Mouse (Mus musculus): ENCODE results near the gene Htt. TPM values are rescaled to one million over a fixed set of nuclear protein-coding genes. Genes with fewer than 3 reads are reported as not detected.

Gene Htt
- polyA plus RNA-seq, 1 experiment: 42.3 TPM

- no peaks in the 10 kb centered on the region for H3K9me3 ChIP-seq (replicated peaks; ENCODE audit: control insufficient read depth, insufficient read depth, low read length, poor library complexity, severe bottlenecking)
- H3K27ac ChIP-seq (ENCODE audit: insufficient read depth, low read length): no peak overlapping the region
- no peak overlapping the region for H3K9ac ChIP-seq (ENCODE audit: low read depth, poor library complexity, severe bottlenecking)
- no peaks in the 10 kb centered on the region for H3K36me3 ChIP-seq (ENCODE audit: control insufficient read depth, insufficient read depth, low read length, poor library complexity, severe bottlenecking)
- no peak overlapping the region for H3K4me3 ChIP-seq (ENCODE audit: low read depth, low read length)
- no peaks in the 10 kb centered on the region for H3K4me1 ChIP-seq (ENCODE audit: control insufficient read depth, insufficient read depth, low read length)
- TF ChIP-seq POLR2A (IDR thresholded peaks at IDR 0.05; ENCODE audit: insufficient read depth, low read length) (no peak), EP300 (IDR thresholded peaks at IDR 0.05; ENCODE audit: insufficient read depth, low read depth, low read length) (no peak), CTCF (IDR thresholded peaks at IDR 0.05; ENCODE audit: low read depth, low read length) (no peak)
- no peaks in the 10 kb centered on the region for H3K27me3 ChIP-seq (ENCODE audit: control insufficient read depth, insufficient read depth, low read length, poor library complexity, severe bottlenecking)
Observed at GRCm38 (mm10) chr5:34930151-34930975, 168.8 kb downstream of the Htt start.

GRCm38 (mm10) chr5:34931091-34931490 is 169.6 kb downstream of the Htt start:
- H3K36me3 ChIP-seq (ENCODE audit: control insufficient read depth, insufficient read depth, low read length, poor library complexity, severe bottlenecking): no peaks in the 10 kb centered on the region
- TF ChIP-seq POLR2A (IDR thresholded peaks at IDR 0.05; ENCODE audit: insufficient read depth, low read length) (no peak), CTCF (IDR thresholded peaks at IDR 0.05; ENCODE audit: low read depth, low read length) (no peak), EP300 (IDR thresholded peaks at IDR 0.05; ENCODE audit: insufficient read depth, low read depth, low read length) (no peak)
- no peak overlapping the region for H3K27ac ChIP-seq (ENCODE audit: insufficient read depth, low read length)

GRCm38 (mm10) chr5:34931516-34932457 is 170.2 kb downstream of the Htt start:
- no peak overlapping the region for H3K27ac ChIP-seq (ENCODE audit: insufficient read depth, low read length)
- no peaks in the 10 kb centered on the region for H3K9me3 ChIP-seq (replicated peaks; ENCODE audit: control insufficient read depth, insufficient read depth, low read length, poor library complexity, severe bottlenecking)
- H3K9ac ChIP-seq (ENCODE audit: low read depth, poor library complexity, severe bottlenecking): no peak overlapping the region
- no peaks in the 10 kb centered on the region for H3K4me1 ChIP-seq (ENCODE audit: control insufficient read depth, insufficient read depth, low read length)
- no peaks in the 10 kb centered on the region for H3K27me3 ChIP-seq (ENCODE audit: control insufficient read depth, insufficient read depth, low read length, poor library complexity, severe bottlenecking)
- no peak for TF ChIP-seq EP300 (IDR thresholded peaks at IDR 0.05; ENCODE audit: insufficient read depth, low read depth, low read length)
- TF ChIP-seq CTCF (IDR thresholded peaks at IDR 0.05; ENCODE audit: low read depth, low read length): no peak
- TF ChIP-seq POLR2A (IDR thresholded peaks at IDR 0.05; ENCODE audit: insufficient read depth, low read length): no peak
- no peak overlapping the region for H3K4me3 ChIP-seq (ENCODE audit: low read depth, low read length)
- H3K36me3 ChIP-seq (ENCODE audit: control insufficient read depth, insufficient read depth, low read length, poor library complexity, severe bottlenecking): no peaks in the 10 kb centered on the region

More at GRCm38 (mm10) chr5:34931091-34931490, 169.6 kb downstream of the Htt start:
- Histone ChIP-seq H3K9me3 (replicated peaks; ENCODE audit: control insufficient read depth, insufficient read depth, low read length, poor library complexity, severe bottlenecking) (no peaks in the 10 kb centered on the region), H3K27me3 (ENCODE audit: control insufficient read depth, insufficient read depth, low read length, poor library complexity, severe bottlenecking) (no peaks in the 10 kb centered on the region), H3K4me1 (ENCODE audit: control insufficient read depth, insufficient read depth, low read length) (no peaks in the 10 kb centered on the region), H3K9ac (ENCODE audit: low read depth, poor library complexity, severe bottlenecking) (no peak overlapping the region), H3K4me3 (ENCODE audit: low read depth, low read length) (no peak overlapping the region)

GRCm38 (mm10) chr5:34932458-34932806 is 170.9 kb downstream of the Htt start:
- TF ChIP-seq POLR2A (IDR thresholded peaks at IDR 0.05; ENCODE audit: insufficient read depth, low read length) (no peak), EP300 (IDR thresholded peaks at IDR 0.05; ENCODE audit: insufficient read depth, low read depth, low read length) (no peak), CTCF (IDR thresholded peaks at IDR 0.05; ENCODE audit: low read depth, low read length) (no peak)
- Histone ChIP-seq H3K27ac (ENCODE audit: insufficient read depth, low read length) (no peak overlapping the region), H3K9me3 (replicated peaks; ENCODE audit: control insufficient read depth, insufficient read depth, low read length, poor library complexity, severe bottlenecking) (no peaks in the 10 kb centered on the region), H3K9ac (ENCODE audit: low read depth, poor library complexity, severe bottlenecking) (no peak overlapping the region), H3K27me3 (ENCODE audit: control insufficient read depth, insufficient read depth, low read length, poor library complexity, severe bottlenecking) (no peaks in the 10 kb centered on the region), H3K4me3 (ENCODE audit: low read depth, low read length) (no peak overlapping the region), H3K4me1 (ENCODE audit: control insufficient read depth, insufficient read depth, low read length) (no peaks in the 10 kb centered on the region), H3K36me3 (ENCODE audit: control insufficient read depth, insufficient read depth, low read length, poor library complexity, severe bottlenecking) (no peaks in the 10 kb centered on the region)

- no peaks in the 10 kb centered on the region for H3K9me3 ChIP-seq (replicated peaks; ENCODE audit: control insufficient read depth, insufficient read depth, low read length, poor library complexity, severe bottlenecking)
- H3K27me3 ChIP-seq (ENCODE audit: control insufficient read depth, insufficient read depth, low read length, poor library complexity, severe bottlenecking): no peaks in the 10 kb centered on the region
- no peaks in the 10 kb centered on the region for H3K4me1 ChIP-seq (ENCODE audit: control insufficient read depth, insufficient read depth, low read length)
- no peak overlapping the region for H3K9ac ChIP-seq (ENCODE audit: low read depth, poor library complexity, severe bottlenecking)
- no peaks in the 10 kb centered on the region for H3K36me3 ChIP-seq (ENCODE audit: control insufficient read depth, insufficient read depth, low read length, poor library complexity, severe bottlenecking)
- TF ChIP-seq CTCF (IDR thresholded peaks at IDR 0.05; ENCODE audit: low read depth, low read length) (no peak), EP300 (IDR thresholded peaks at IDR 0.05; ENCODE audit: insufficient read depth, low read depth, low read length) (no peak), POLR2A (IDR thresholded peaks at IDR 0.05; ENCODE audit: insufficient read depth, low read length) (no peak)
- H3K4me3 ChIP-seq (ENCODE audit: low read depth, low read length): no peak overlapping the region
- H3K27ac ChIP-seq (ENCODE audit: insufficient read depth, low read length): no peak overlapping the region
Observed at GRCm38 (mm10) chr5:34933461-34933860, 171.9 kb downstream of the Htt start.
